Mouse (Mus musculus) kidney, embryonic 15.5 days (tissue): ENCODE data around the gene Macrod1. TPM values are rescaled to one million over a fixed set of nuclear protein-coding genes. Genes with fewer than 3 reads are reported as not detected.

ENCODE experiments used
- ATAC-seq: fragments of 200-750 bp; cut with Nextera tagmentation; replicated peaks from 2 replicates; pipeline ENCODE4 v1.8.0; 2017; ENCODE audit warnings: moderate TSS enrichment; ENCODE audit not compliant: low FRiP score
- H3K27ac ChIP-seq: fragments of 300-500 bp; sonication (generic); 2 replicates; pipeline ENCODE4 v1.5.1; 2015; ENCODE audit warnings: mild to moderate bottlenecking, inconsistent platforms
- H3K27me3 ChIP-seq: fragments of 300-500 bp; sonication (generic); 2 replicates; pipeline ENCODE4 v1.6.1; 2015; ENCODE audit warnings: inconsistent platforms
- H3K36me3 ChIP-seq: fragments of 300-500 bp; sonication (generic); 2 replicates; pipeline ENCODE4 v1.6.1; 2015; ENCODE audit warnings: inconsistent platforms
- H3K4me1 ChIP-seq: fragments of 300-500 bp; sonication (generic); 2 replicates; pipeline ENCODE4 v1.6.1; 2015; ENCODE audit warnings: inconsistent platforms
- H3K4me2 ChIP-seq: fragments of 300-500 bp; sonication (generic); 2 replicates; pipeline ENCODE4 v1.6.1; 2015; ENCODE audit warnings: moderate library complexity, mild to moderate bottlenecking, inconsistent platforms
- H3K4me3 ChIP-seq: fragments of 300-500 bp; sonication (generic); replicated peaks from 2 replicates; pipeline ENCODE4 v1.5.1; 2015; ENCODE audit warnings: mild to moderate bottlenecking, inconsistent platforms
- H3K9ac ChIP-seq: fragments of 300-500 bp; sonication (generic); 2 replicates; pipeline ENCODE4 v1.6.1; 2015; ENCODE audit warnings: mild to moderate bottlenecking, inconsistent platforms
- H3K9me3 ChIP-seq: fragments of 300-500 bp; sonication (generic); replicated peaks from 2 replicates; pipeline ENCODE4 v1.6.1; 2016; ENCODE audit warnings: inconsistent platforms
- WGBS: fragments of 180-500 bp; shearing (Covaris S2); methylation state at CpG from one replicate; pipeline ENCODE4 v1.1.7; 2015; ENCODE audit warnings: mixed read lengths; 5-methylcytosine and 5-hydroxymethylcytosine counted together
- polyA plus RNA-seq: library from polyadenylated mRNA; unstranded; fragments of >200 nt; fragmentation: Nextera tagmentation; extraction: Ambion mirVana; gene quantifications from 2 replicates; pipeline ENCODE4 v1.2.1, GENCODE M21; 2015

Gene Macrod1
- polyA plus RNA-seq, 1 experiment from 2014 or later, result 13.9 TPM

DNA sequence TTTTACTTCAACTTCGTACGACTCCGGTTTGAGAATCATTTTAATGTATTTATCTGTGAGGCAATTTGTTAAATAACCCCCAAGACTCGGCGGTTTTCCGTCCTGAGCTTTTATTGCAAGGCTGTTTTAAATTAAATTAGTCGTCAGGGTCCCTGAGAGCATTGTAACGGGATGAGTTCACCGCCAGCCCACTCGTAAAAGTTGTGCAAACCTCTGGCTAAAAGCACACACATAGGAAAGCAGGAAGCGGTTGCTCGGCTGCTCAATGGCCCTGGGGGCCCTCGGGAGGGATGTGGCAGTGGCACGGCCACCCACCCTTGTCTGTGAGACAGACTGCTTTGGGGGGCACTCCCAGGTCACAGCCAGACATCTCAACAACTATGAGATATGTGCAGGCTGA, 81.7 kb downstream of the Macrod1 start:
- ATAC-seq, result no peak
- Histone ChIP-seq H3K9ac (no peak overlapping the region), H3K4me2 (no peak overlapping the region), H3K4me1 (peaks cover 92% of the 10 kb centered on the region), H3K27me3 (peaks cover 67% of the 10 kb centered on the region), H3K4me3 (no peak overlapping the region), H3K27ac (0 out of 2 replicates have a peak overlapping the region, but pooled peaks have one; percentile 94), H3K36me3 (no peaks in the 10 kb centered on the region), H3K9me3 (no peaks in the 10 kb centered on the region)
- WGBS, result 16% methylated on average over 14 of the region's 14 CpGs

DNA sequence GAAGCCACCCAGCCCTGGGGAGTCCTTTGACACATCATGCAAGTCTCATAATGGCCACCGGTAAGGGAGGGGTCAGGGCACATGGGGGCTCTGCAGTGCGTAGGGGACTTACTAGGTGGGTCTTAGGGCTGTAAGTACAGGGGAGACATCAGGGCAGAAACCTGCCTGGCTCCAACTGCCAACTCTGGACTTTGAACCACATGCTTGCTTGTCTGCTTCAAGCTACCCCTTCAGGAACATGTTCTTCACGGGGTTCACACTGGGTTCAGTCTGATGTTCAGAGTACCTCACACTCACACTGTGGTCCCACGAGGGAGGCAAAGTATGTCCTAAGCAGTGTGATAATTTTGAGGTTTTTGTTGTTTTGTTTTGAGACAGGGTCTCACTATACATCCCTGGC, 82.7 kb downstream of the Macrod1 start:
- WGBS, result 53% methylated on average over 4 of the region's 4 CpGs
- H3K9me3 ChIP-seq, result no peaks in the 10 kb centered on the region
- H3K27me3 ChIP-seq, result peaks cover 77% of the 10 kb centered on the region
- no peak overlapping the region for H3K9ac ChIP-seq
- no peak overlapping the region for H3K4me2 ChIP-seq
- H3K4me1 ChIP-seq, result peaks cover 92% of the 10 kb centered on the region
- no peaks in the 10 kb centered on the region for H3K36me3 ChIP-seq
- no peak for ATAC-seq
- no peak overlapping the region for H3K4me3 ChIP-seq
- H3K27ac ChIP-seq, result no peak overlapping the region

DNA sequence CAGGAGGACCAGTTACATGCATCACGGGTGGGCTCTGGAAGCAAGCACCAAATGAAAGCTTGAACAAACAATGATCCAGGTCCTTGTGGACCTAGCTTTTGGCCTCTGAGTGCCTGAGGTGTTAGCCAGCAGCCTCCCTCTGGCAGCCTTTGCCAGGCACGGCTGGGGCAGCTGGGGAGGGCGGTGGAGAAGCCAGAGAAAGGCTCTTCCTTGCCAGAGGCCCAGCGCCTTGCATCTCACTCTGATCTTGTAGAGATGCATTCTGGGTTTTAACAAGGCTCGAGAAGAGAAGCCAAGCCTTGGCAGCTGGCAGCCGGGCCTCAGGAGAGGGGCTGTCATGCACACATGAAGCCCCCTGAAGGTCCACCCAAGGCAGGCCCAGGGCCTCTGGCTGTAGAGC, 83.8 kb downstream of the Macrod1 start:
- H3K4me1 ChIP-seq, result peaks cover 84% of the 10 kb centered on the region
- H3K9ac ChIP-seq, result no peak overlapping the region
- no peaks in the 10 kb centered on the region for H3K36me3 ChIP-seq
- no peak overlapping the region for H3K27ac ChIP-seq
- H3K9me3 ChIP-seq, result no peaks in the 10 kb centered on the region
- 73% methylated on average over 6 of the region's 6 CpGs for WGBS
- ATAC-seq, result no peak
- H3K27me3 ChIP-seq, result peaks cover 79% of the 10 kb centered on the region
- no peak overlapping the region for H3K4me3 ChIP-seq
- H3K4me2 ChIP-seq, result no peak overlapping the region

DNA sequence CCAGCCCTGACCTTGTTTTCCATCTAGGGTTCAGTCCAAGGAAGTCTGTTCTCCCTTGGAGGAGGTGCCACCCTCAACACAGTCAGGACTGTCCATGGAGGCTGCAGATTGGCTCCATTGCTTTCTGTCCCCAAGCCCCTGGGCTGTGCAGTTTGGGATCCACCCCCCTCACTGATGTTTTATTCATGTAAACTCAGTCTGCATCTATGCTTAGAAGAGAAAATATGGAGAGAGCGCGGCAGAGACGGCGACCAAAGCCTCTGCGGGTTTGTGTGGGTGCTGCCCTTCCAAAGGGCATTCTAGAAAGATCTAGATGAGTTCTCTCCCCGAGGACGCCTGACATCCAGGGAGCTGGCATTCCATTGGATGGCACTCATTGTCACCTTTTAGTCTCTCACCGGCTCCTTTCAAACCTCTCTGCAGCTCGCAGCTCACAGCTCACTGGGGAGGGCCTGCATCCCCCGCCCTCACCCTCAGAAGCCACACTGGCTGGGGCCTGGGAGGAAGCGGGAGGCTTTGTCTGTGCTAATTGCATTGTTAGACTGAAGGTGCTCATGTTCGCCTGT, 84.3 kb downstream of the Macrod1 start:
- 65% methylated on average over 12 of the region's 12 CpGs for WGBS

DNA sequence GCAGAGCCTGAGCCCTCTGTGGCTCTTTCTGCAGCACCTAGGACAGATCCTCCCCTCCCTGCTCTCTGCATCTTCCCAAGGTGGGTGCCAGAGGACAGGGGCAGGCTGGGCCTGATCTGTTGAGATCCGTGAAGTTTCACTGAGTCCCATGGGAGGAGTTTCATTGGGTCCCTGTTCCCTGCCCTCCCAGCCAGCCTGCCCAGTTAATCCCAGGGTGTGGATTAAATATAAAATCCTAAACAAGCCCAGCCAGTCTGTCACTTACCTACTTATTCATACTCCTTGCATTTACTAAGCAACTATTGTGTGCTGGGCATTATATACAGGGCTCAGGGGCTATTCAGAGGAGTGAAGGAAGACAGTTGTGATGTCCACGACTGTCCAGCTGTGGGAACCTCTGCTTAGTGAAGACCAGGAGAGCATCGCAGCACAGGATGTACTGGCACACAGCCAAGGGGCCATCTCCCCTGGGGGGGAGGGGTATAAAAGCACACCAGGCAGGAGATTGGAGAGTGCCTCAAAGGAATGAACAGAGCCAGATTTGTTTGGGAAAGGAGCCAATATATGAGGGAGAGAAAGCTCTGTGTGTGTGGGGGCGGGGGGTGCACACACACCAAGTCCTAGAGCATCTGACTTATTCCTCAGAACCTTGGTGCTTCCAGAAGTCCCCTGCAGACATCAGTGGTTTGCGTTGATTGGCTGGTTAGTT, 85.8 kb downstream of the Macrod1 start:
- no peak overlapping the region for H3K9ac ChIP-seq
- H3K36me3 ChIP-seq, result no peaks in the 10 kb centered on the region
- H3K27me3 ChIP-seq, result peaks cover 84% of the 10 kb centered on the region
- no peaks in the 10 kb centered on the region for H3K9me3 ChIP-seq
- no peak overlapping the region for H3K4me3 ChIP-seq
- H3K27ac ChIP-seq, result no peak overlapping the region
- H3K4me1 ChIP-seq, result peaks cover 64% of the 10 kb centered on the region
- H3K4me2 ChIP-seq, result no peak overlapping the region
- 48% methylated on average over 5 of the region's 5 CpGs for WGBS
- ATAC-seq, result no peak

More for the DNA sequence above, 84.3 kb downstream of the Macrod1 start:
- Histone ChIP-seq H3K4me2 (no peak overlapping the region), H3K4me1 (peaks cover 79% of the 10 kb centered on the region), H3K36me3 (no peaks in the 10 kb centered on the region), H3K27ac (no peak overlapping the region), H3K9ac (no peak overlapping the region), H3K4me3 (no peak overlapping the region), H3K9me3 (no peaks in the 10 kb centered on the region), H3K27me3 (peaks cover 84% of the 10 kb centered on the region)
- ATAC-seq, result no peak

DNA sequence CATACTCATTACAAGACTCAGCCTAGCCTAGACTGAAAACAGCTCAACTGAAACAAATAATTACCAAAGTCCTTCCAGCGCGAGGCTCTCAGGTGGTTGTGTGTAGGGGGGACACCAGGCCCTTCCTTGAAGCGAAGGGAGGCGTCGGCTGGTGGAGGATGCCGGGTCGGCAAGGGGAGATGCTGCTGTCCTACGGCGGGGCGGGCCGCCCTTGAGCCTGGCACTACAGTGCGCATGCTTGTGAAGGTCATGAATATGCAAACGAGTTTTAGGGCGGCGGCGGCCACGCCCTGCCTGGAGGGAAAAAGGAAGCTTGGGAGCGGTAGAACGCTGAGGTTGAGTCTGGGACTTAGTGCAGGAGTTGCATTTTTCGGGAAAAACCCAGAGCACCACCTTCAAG, 87.2 kb downstream of the Macrod1 start:
- Histone ChIP-seq H3K9ac (no peak overlapping the region), H3K27ac (no peak overlapping the region), H3K4me2 (peak overlapping the region; percentile 63), H3K27me3 (peaks cover 82% of the 10 kb centered on the region), H3K4me1 (peaks cover 63% of the 10 kb centered on the region), H3K4me3 (peak overlapping the region; percentile 33), H3K36me3 (no peaks in the 10 kb centered on the region), H3K9me3 (no peaks in the 10 kb centered on the region)
- WGBS, result under 1% methylated on average over 20 of the region's 20 CpGs
- peak; percentile 38 for ATAC-seq

DNA sequence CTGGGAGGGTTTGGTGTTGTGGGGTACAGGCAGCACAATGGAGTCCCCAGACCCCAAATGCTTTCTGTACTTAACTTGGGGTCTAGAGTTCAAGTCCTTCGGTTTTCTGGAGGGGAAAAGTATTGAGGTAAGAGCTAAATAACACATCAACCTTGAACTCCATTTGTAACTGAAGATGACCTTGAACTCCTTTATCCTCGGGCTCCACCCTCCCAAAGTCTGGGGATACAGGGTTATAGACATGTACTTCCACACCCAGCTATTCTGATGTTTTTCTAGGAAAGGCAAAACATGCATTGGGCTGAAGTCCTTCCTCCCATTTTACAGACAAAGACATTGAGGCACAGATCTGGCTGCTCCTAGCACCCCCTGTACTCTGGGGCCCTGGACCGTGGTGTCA, 87.8 kb downstream of the Macrod1 start:
- Histone ChIP-seq H3K9me3 (no peaks in the 10 kb centered on the region), H3K4me1 (peaks cover 63% of the 10 kb centered on the region), H3K27ac (no peak overlapping the region), H3K4me3 (peak overlapping the region; percentile 33), H3K27me3 (peaks cover 82% of the 10 kb centered on the region), H3K36me3 (no peaks in the 10 kb centered on the region), H3K4me2 (peak overlapping the region; percentile 63), H3K9ac (no peak overlapping the region)
- ATAC-seq, result no peak
- 73% methylated on average over 3 of the region's 3 CpGs for WGBS

DNA sequence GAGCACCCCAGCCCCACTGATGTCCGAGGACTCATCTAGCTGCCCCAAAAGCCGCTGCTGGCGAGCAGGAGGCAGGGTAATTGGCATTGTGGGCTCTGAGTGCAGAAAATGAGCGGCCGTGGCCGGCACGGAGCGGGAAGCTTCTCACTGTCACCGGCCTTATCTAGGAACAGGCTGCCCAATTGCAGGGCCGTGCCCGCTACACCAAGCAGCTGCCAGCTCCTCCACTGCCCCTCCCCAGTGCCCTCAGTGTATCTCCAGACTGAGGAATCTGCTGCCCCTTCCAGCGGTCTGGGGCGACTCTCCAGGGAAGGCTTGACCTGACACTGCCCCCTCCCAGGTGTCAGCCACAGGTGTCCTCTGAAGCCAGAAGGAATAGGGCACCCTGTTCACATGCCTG, 89.8 kb downstream of the Macrod1 start:
- H3K27ac ChIP-seq, result no peak overlapping the region

DNA sequence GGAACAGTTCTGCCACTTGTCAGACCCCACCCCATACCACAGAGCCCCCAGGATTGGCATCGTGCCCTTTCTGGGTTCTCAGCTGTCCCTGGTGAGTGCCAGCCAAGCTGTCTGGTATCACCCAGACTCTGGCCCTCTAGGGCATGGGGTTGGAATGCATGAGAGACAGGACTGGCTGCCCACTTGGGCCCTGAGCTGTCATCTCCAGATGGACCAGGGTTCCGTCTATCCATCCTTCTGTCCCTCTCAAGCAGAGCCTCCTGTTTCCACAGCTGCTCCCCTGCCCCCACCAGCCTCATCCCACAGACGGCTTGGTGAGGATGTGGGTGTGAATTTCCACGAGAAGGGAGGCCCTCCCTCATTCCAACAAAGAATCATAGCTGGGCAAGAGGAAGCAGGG, 91.5 kb downstream of the Macrod1 start:
- Histone ChIP-seq H3K4me1 (peaks cover 55% of the 10 kb centered on the region), H3K9ac (no peak overlapping the region; the same call in 1 of the 2 replicates), H3K4me3 (no peak overlapping the region), H3K9me3 (no peaks in the 10 kb centered on the region), H3K4me2 (no peak overlapping the region), H3K36me3 (no peaks in the 10 kb centered on the region), H3K27me3 (peaks cover 88% of the 10 kb centered on the region), H3K27ac (no peak overlapping the region)
- WGBS, result 41% methylated on average over 4 of the region's 4 CpGs
- ATAC-seq, result no peak

More for the DNA sequence above, 89.8 kb downstream of the Macrod1 start:
- WGBS, result 74% methylated on average over 13 of the region's 13 CpGs
- Histone ChIP-seq H3K27me3 (peaks cover 80% of the 10 kb centered on the region), H3K4me2 (no peak overlapping the region), H3K36me3 (no peaks in the 10 kb centered on the region), H3K9ac (no peak overlapping the region), H3K9me3 (no peaks in the 10 kb centered on the region), H3K4me3 (no peak overlapping the region), H3K4me1 (peaks cover 68% of the 10 kb centered on the region)
- no peak for ATAC-seq

DNA sequence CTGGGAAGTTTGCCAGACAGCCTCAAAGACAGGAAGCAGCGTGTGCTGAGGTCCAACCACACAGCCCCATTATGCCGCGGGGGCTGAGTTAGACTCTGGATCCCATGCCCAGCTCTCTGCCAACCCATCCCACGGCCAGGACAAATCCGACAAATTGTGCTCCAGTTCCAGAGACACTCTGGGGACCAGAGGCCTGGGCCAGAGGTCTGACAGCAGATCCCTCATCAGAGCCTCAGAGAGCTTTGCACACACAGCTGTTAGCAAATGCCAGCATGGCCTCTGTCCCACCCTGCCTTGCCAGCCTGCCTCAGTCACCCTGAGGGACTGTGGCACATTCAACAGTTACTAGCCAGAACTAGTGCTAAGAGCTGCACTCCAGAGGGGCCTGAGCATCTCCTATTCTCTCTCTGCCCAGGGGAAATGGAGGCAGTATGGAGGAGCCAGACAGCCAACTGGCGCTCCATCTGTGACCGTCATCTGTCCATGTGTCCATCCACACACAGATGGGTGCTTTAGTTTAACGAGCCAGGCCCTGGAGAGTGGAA, 92.0 kb downstream of the Macrod1 start:
- Histone ChIP-seq H3K27me3 (peaks cover 88% of the 10 kb centered on the region), H3K4me3 (no peak overlapping the region), H3K9ac (no peak overlapping the region), H3K36me3 (no peaks in the 10 kb centered on the region), H3K27ac (no peak overlapping the region), H3K4me1 (peaks cover 55% of the 10 kb centered on the region), H3K9me3 (no peaks in the 10 kb centered on the region), H3K4me2 (no peak overlapping the region)
- 61% methylated on average over 8 of the region's 8 CpGs for WGBS
- no peak for ATAC-seq

DNA sequence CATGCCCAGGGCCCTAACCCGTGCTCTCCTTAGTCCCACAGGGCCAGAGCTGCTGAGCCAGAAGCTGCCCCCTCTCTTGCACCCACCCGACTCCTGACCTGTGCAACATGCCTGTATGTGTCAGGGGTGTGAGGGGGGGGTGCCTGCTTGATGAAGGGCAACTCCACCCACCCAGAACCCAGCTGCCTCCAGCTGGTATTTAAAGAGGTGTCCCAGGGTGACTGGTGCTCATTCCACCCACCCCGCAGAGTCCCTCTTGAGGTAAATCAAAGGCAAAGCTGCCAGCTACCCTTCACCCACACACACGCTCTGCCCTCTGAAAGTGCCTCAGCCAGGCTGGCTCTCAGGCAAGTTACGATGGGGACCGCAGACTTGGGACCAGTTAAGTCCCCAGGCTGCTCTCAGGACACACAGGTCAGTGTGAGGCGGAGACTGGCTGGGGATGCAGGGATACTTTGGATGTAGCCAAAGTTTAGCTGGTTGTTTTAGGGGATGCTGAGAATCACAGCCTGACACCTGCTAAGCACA, 92.6 kb downstream of the Macrod1 start:
- Histone ChIP-seq H3K9me3 (no peaks in the 10 kb centered on the region), H3K4me1 (peaks cover 51% of the 10 kb centered on the region), H3K4me3 (no peak overlapping the region), H3K27ac (no peak overlapping the region), H3K9ac (no peak overlapping the region), H3K4me2 (no peak overlapping the region), H3K36me3 (no peaks in the 10 kb centered on the region), H3K27me3 (peaks cover 82% of the 10 kb centered on the region)
- ATAC-seq, result no peak
- WGBS, result 64% methylated on average over 7 of the region's 7 CpGs

DNA sequence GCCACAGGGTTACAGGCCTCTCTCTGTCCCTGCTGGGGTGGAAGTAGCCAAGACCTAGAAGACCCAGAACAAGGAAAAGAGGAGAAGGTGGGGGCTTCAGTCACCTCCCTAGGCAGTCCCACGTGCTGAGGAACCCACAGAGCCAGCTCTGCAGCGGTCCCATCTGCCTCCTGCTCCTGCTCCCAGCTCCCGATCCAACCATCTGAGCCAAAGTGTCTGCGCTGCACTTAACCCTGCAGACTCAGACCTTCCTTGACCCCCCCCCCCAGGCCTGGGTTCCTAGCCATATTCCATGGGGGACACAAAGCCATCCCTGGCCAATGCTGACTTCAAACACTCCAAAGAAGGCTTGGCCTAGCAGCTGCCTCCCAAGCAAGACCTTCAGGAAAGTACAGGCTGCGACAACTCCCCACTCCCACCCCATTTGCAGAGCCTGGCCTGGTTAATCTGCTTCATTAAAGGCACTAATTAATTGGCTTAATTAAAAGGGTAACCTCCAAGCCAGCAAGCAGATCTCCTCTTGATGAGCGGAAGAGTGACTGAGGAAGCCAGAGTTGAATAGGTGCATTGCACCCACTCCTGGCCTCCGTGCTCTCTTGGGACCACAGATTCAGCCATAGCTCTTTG, 94.8 kb downstream of the Macrod1 start:
- no peak for ATAC-seq
- no peaks in the 10 kb centered on the region for H3K9me3 ChIP-seq
- no peak overlapping the region for H3K9ac ChIP-seq
- H3K4me2 ChIP-seq, result no peak overlapping the region
- no peak overlapping the region for H3K4me3 ChIP-seq
- H3K36me3 ChIP-seq, result no peaks in the 10 kb centered on the region
- peaks cover 64% of the 10 kb centered on the region for H3K27me3 ChIP-seq
- H3K27ac ChIP-seq, result no peak overlapping the region
- H3K4me1 ChIP-seq, result peaks cover 63% of the 10 kb centered on the region
- 82% methylated on average over 7 of the region's 7 CpGs for whole genome bisulfite sequencing
